Mouse (Mus musculus) olfactory bulb, adult 2 months (tissue): ENCODE measurements around the gene Ltf. TPM values are rescaled to one million over a fixed set of nuclear protein-coding genes. Genes with fewer than 3 reads are reported as not detected.

Experiments
- H3K27ac ChIP-seq: fragments of 200-500 bp; 2 replicates; pipeline ENCODE4 v1.5.1; 2012; ENCODE audit warnings: low read depth, low read length; ENCODE audit not compliant: insufficient read depth
- H3K4me1 ChIP-seq: fragments of 200-500 bp; 2 replicates; pipeline ENCODE4 v1.6.1; 2012; ENCODE audit warnings: low read length; ENCODE audit not compliant: control insufficient read depth, insufficient read depth
- H3K4me3 ChIP-seq: fragments of 200-500 bp; 2 replicates; pipeline ENCODE4 v1.5.1; 2012; ENCODE audit warnings: mild to moderate bottlenecking, low read depth, low read length, moderate library complexity; ENCODE audit not compliant: insufficient read depth
- CTCF ChIP-seq: fragments of 200-500 bp; IDR thresholded peaks from 2 replicates; pipeline ENCODE4 v1.5.1; 2012; ENCODE audit warnings: low read depth, mild to moderate bottlenecking, low read length, moderate library complexity; ENCODE audit not compliant: insufficient read depth
- POLR2A ChIP-seq: fragments of 200-500 bp; IDR thresholded peaks from 2 replicates; pipeline ENCODE4 v1.6.1; 2012; ENCODE audit warnings: mild to moderate bottlenecking, low read depth, low read length, moderate library complexity; ENCODE audit not compliant: insufficient read depth
- WGBS: fragments of 180-500 bp; shearing (Covaris S2); methylation state at CpG from one replicate; pipeline ENCODE4 v1.1.7; 2018; 5-methylcytosine and 5-hydroxymethylcytosine counted together
- polyA plus RNA-seq: library from polyadenylated mRNA; stranded (reverse); fragments of >200 nt; gene quantifications from 2 replicates; pipeline ENCODE4 v1.2.4, GENCODE M21; 2012; ENCODE audit warnings: low replicate concordance; ENCODE audit not compliant: missing spikeins, insufficient read depth, insufficient read length

The Ltf gene
- polyA plus RNA-seq, 1 experiment: not detected

- whole genome bisulfite sequencing: 74% methylated on average over 9 of the region's 9 CpGs
- no peak for TF ChIP-seq POLR2A
- TF ChIP-seq CTCF: no peak
- no peak overlapping the region for H3K27ac ChIP-seq
- H3K4me3 ChIP-seq: no peak overlapping the region
- H3K4me1 ChIP-seq: no peaks in the 10 kb centered on the region; the same call in 1 of the 2 replicates
Observed at GRCm38 (mm10) chr9:111011550-111011949, 7.5 kb upstream of the Ltf start.

- TF ChIP-seq POLR2A (no peak), CTCF (no peak)
- no peaks in the 10 kb centered on the region; the same call in 1 of the 2 replicates for H3K4me1 ChIP-seq
- H3K27ac ChIP-seq: no peak overlapping the region
- H3K4me3 ChIP-seq: no peak overlapping the region
- 58% methylated on average over 3 of the region's 3 CpGs for WGBS
Observed at GRCm38 (mm10) chr9:111012041-111012440, 7.0 kb upstream of the Ltf start.

DNA sequence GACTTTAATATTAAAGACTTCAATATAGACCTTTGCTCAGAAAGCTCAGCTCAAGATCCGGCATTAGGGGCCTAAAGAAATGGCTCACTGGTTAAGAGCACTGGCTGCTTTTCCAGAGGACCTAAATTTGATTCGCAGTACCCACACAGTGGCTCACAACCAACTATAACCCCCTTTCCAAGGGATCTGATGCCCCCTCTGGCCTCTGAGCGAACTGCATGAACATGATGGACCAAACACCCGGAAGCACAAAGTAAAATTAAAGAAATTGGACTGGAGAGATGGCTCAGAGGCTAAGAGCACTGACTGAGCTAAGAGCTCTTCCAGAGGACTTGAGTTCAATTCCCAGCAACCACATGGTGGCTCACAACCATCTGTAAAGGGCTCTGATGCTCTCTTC, 3.4 kb upstream of the Ltf start:
- H3K4me3 ChIP-seq: no peak overlapping the region
- 81% methylated on average over 4 of the region's 4 CpGs for WGBS
- no peaks in the 10 kb centered on the region; the same call in 1 of the 2 replicates for H3K4me1 ChIP-seq
- H3K27ac ChIP-seq: no peak overlapping the region
- TF ChIP-seq POLR2A: no peak
- TF ChIP-seq CTCF: no peak

GRCm38 (mm10) chr9:111026791-111027190, 7.7 kb downstream of the Ltf start:
- H3K4me1 ChIP-seq: no peaks in the 10 kb centered on the region

GRCm38 (mm10) chr9:111033717-111034116, 14.6 kb downstream of the Ltf start:
- Histone ChIP-seq H3K27ac (no peak overlapping the region), H3K4me3 (no peak overlapping the region), H3K4me1 (no peaks in the 10 kb centered on the region)
- TF ChIP-seq CTCF (no peak), POLR2A (no peak)
- 88% methylated on average over 4 of the region's 4 CpGs for WGBS

More at GRCm38 (mm10) chr9:111026791-111027190, 7.7 kb downstream of the Ltf start:
- TF ChIP-seq CTCF: no peak
- TF ChIP-seq POLR2A: no peak
- Histone ChIP-seq H3K27ac (no peak overlapping the region), H3K4me3 (no peak overlapping the region)
- 94% methylated on average over 10 of the region's 10 CpGs for WGBS

- Histone ChIP-seq H3K27ac (no peak overlapping the region), H3K4me3 (no peak overlapping the region), H3K4me1 (no peaks in the 10 kb centered on the region)
- TF ChIP-seq POLR2A (no peak), CTCF (no peak)
- WGBS: 82% methylated on average over 4 of the region's 4 CpGs
Observed at GRCm38 (mm10) chr9:111039966-111040365, 20.9 kb downstream of the Ltf start.

DNA sequence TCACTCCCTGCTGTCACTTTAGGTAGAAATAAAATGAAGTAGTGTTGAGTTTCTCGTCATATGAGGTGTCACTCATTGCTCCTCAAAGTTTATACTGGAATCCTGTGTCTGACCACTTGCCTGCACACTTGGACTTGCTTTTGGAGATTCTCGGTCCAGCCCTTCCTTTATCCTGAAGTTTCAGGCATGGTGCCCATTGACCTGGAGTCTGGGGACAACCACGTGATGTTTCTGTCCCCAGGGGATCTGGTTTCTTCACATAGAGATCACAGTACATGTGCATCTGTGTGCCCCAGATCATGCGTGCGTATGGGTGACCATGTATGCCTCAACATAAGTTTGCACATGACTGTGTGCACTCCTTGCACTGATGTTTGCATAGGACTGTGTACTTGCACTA, 23.2 kb downstream of the Ltf start:
- H3K4me1 ChIP-seq: no peaks in the 10 kb centered on the region
- TF ChIP-seq CTCF (no peak), POLR2A (no peak)
- 81% methylated on average over 5 of the region's 5 CpGs for WGBS

DNA sequence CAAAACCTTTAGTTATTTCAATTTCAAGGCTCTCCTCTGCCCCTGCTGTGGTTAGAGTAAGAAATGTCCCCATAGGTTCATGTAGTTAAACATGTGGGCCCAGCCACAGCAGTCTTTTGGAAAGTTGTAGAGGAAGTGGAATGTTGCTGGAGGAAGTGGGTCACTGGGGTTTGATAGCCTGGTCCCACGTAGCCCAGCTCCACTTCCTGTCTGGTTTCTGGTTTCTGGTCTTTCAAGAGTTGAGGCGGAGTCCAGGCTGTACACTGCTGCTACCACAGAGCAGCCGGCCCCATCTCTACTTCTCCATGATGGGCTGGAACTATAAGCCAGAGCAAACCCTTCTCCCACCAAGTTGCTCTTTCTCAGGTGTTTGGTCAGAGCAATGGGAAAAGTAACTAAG, 27.2 kb downstream of the Ltf start:
- Histone ChIP-seq H3K4me1 (no peaks in the 10 kb centered on the region), H3K27ac (no peak overlapping the region), H3K4me3 (no peak overlapping the region)
- 82% methylated on average over 3 of the region's 3 CpGs for WGBS
- TF ChIP-seq POLR2A (no peak), CTCF (no peak)

More for the DNA sequence above, 23.2 kb downstream of the Ltf start:
- Histone ChIP-seq H3K27ac (no peak overlapping the region), H3K4me3 (no peak overlapping the region)

DNA sequence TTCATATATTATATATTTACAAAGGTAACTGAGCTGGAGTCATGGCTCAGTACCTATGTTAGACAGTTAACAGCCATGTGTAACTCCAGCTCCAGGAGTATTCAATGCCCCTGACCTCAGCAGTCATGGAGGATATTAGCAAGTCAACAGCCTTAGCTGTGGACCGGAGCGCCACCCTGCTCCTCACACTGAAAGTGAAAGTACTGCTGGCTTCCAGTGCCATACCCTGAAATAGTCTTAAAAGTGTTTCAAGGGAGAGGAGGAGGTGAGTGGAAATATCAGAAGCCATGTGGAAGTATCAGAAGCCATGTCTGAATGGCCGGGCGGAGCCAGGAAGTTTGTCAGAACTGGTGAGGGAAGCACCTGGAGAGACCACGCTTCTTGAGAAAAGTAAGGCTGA, 28.2 kb downstream of the Ltf start:
- Histone ChIP-seq H3K4me3 (no peak overlapping the region), H3K4me1 (no peaks in the 10 kb centered on the region), H3K27ac (no peak overlapping the region)
- TF ChIP-seq CTCF (no peak), POLR2A (no peak)
- WGBS: 92% methylated on average over 5 of the region's 5 CpGs

- Histone ChIP-seq H3K4me1 (no peaks in the 10 kb centered on the region), H3K27ac (no peak overlapping the region), H3K4me3 (no peak overlapping the region)
- 85% methylated on average over 3 of the region's 3 CpGs for WGBS
- TF ChIP-seq CTCF (no peak), POLR2A (no peak)
Observed at GRCm38 (mm10) chr9:111048452-111048851, 29.4 kb downstream of the Ltf start.
